Mouse (Mus musculus) hindbrain, postnatal 0 days (tissue): ENCODE results near the gene Slc4a4. TPM values are rescaled to one million over a fixed set of nuclear protein-coding genes. Genes with fewer than 3 reads are reported as not detected.
A peak's percentile ranks its signal among the peaks of the same experiment; 100 is the strongest.

Experiments used
- ATAC-seq: fragments of 200-750 bp; cut with Nextera tagmentation; 2 replicates; pipeline ENCODE4 v1.8.0; 2017; ENCODE audit warnings: mild to moderate bottlenecking, moderate TSS enrichment, moderate library complexity
- DNase-seq: peaks from one replicate; pipeline ENCODE4 v3.0.0-alpha.2; 2015; ENCODE audit warnings: low spot score
- H3K27ac ChIP-seq: fragments of 300-500 bp; sonication (generic); 2 replicates; pipeline ENCODE4 v1.5.1; 2014; ENCODE audit warnings: mild to moderate bottlenecking
- H3K27me3 ChIP-seq: fragments of 300-500 bp; sonication (generic); 2 replicates; pipeline ENCODE4 v1.6.1; 2014; ENCODE audit warnings: low read length, mixed read lengths; ENCODE audit not compliant: insufficient read depth
- H3K36me3 ChIP-seq: fragments of 300-500 bp; sonication (generic); 2 replicates; pipeline ENCODE4 v1.6.1; 2014; ENCODE audit warnings: low read length, mixed read lengths; ENCODE audit not compliant: insufficient read depth
- H3K4me1 ChIP-seq: fragments of 300-500 bp; sonication (generic); 2 replicates; pipeline ENCODE4 v1.6.1; 2014; ENCODE audit warnings: antibody characterized with exemption, low read length, mixed read lengths; ENCODE audit not compliant: insufficient read depth
- H3K4me2 ChIP-seq: fragments of 300-500 bp; sonication (generic); 2 replicates; pipeline ENCODE4 v1.6.1; 2014; ENCODE audit warnings: low read depth, mild to moderate bottlenecking, low read length, moderate library complexity, mixed read lengths
- H3K4me3 ChIP-seq: fragments of 300-500 bp; sonication (generic); 2 replicates; pipeline ENCODE4 v1.5.1; 2014; ENCODE audit warnings: low read length
- H3K9ac ChIP-seq: fragments of 300-500 bp; sonication (generic); replicated peaks from 2 replicates; pipeline ENCODE4 v1.6.1; 2014; ENCODE audit warnings: mild to moderate bottlenecking, low read length, moderate library complexity, mixed read lengths
- H3K9me3 ChIP-seq: fragments of 300-500 bp; sonication (generic); 2 replicates; pipeline ENCODE4 v1.6.1; 2016; ENCODE audit warnings: low read length, mixed read lengths
- CTCF ChIP-seq: IDR thresholded peaks from 2 replicates; pipeline ENCODE4 v1.5.1; 2016; ENCODE audit warnings: antibody characterized with exemption, control low read depth, low read depth
- WGBS: fragments of 180-500 bp; shearing (Covaris S2); extraction: QIAGEN DNeasy Blood & Tissue Kit; methylation state at CpG from one replicate; pipeline ENCODE4 v1.1.7; 2014; 5-methylcytosine and 5-hydroxymethylcytosine counted together
- polyA plus RNA-seq: library from polyadenylated mRNA; unstranded; fragments of >200 nt; fragmentation: Nextera tagmentation; extraction: Ambion mirVana; gene quantifications from 2 replicates; pipeline ENCODE4 v1.2.1, GENCODE M21; 2015
- total RNA-seq: library from RNA; depleted of rRNA; stranded (reverse); fragments of >200 nt; gene quantifications from 2 replicates; pipeline ENCODE4 v1.2.3, GENCODE M21; 2014

Gene Slc4a4
- total and polyA plus RNA-seq, 2 experiments from 2014 or later: 31.1 to 68.8 TPM

DNA sequence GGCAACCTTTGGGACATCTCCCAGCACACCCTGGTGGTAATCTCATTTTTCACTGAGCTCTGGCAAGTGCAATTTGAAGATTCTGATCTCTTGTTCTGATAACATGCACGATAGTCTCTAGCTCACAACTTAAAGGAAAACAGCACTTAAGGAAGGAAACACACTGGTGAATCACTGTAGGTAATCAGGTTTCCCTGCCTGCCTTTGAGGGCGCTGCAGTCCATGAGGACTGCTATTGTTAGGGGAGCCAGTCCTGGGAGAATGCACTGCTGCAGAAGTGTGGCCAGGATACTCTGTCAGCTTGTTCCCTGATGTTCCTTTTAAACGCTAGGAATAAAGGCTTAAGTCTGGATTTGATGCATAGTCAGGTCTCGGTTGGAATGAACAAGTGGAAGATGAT lies 2.7 kb downstream of the Slc4a4 start:
- TF ChIP-seq CTCF: peak; percentile 57
- Histone ChIP-seq H3K4me3 (peak overlapping the region; percentile 81), H3K27ac (no peak overlapping the region), H3K4me2 (peak overlapping the region; percentile 89), H3K4me1 (no peaks in the 10 kb centered on the region), H3K9me3 (no peaks in the 10 kb centered on the region), H3K27me3 (0 out of 2 replicates have a peak, but pooled peaks cover 6% of the 10 kb centered on the region), H3K36me3 (no peaks in the 10 kb centered on the region), H3K9ac (no peak overlapping the region)
- ATAC-seq: no peak
- 19% methylated on average over 4 of the region's 4 CpGs for WGBS
- DNase-seq: peak; percentile 52

DNA sequence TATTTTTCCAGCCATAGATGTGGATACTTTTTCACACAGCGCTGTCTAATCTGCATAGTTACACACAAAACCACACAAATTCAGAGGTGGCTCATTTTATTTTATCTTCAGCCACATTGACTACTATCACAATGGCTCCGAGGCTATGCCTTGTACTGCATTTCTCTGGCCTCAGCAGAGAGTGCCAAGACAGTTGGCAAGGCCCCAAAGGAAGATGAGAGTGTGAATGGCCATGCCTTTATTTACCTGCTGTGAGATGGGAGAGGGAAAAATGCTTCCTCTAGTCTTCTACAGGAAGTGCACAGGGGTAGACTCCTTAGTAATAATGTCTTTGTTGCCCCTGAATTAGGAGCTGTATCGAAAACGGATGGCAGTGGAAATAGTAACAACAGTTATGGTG lies 3.5 kb downstream of the Slc4a4 start:
- ATAC-seq (no peak), DNase-seq (no peak)
- Histone ChIP-seq H3K4me2 (no peak overlapping the region; the same call in 1 of the 2 replicates), H3K9me3 (no peaks in the 10 kb centered on the region), H3K9ac (no peak overlapping the region), H3K4me3 (no peak overlapping the region), H3K27ac (no peak overlapping the region), H3K4me1 (no peaks in the 10 kb centered on the region), H3K27me3 (0 out of 2 replicates have a peak, but pooled peaks cover 6% of the 10 kb centered on the region), H3K36me3 (no peaks in the 10 kb centered on the region)
- TF ChIP-seq CTCF: no peak
- 63% methylated on average over 4 of the region's 4 CpGs for WGBS

DNA sequence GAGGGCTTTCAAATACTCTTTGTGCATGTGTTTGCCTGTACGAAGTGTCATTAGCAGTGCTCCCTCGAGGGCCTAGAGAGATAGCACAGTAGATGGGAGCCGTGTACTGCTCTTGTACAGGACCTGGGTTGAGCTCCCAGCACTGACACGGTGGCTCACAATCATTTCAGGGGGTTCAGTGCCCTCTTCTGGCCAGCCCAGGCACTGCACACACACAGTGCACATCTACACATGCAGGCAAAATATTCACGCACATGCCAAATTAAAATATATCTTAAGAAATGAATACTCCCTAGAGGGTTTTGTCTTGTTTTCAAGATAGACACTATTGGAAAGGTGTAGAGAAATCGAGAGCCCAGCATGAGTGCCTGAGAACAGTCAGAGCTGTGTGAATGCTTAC lies 10.0 kb downstream of the Slc4a4 start:
- Histone ChIP-seq H3K9ac (no peak overlapping the region), H3K27me3 (no peaks in the 10 kb centered on the region), H3K27ac (no peak overlapping the region), H3K4me3 (no peak overlapping the region), H3K9me3 (peaks cover 3% of the 10 kb centered on the region; the same call in 1 of the 2 replicates), H3K4me2 (no peak overlapping the region), H3K4me1 (no peaks in the 10 kb centered on the region), H3K36me3 (no peaks in the 10 kb centered on the region)
- WGBS: 90% methylated on average over 6 of the region's 6 CpGs
- ATAC-seq (no peak), DNase-seq (no peak)
- TF ChIP-seq CTCF: no peak

DNA sequence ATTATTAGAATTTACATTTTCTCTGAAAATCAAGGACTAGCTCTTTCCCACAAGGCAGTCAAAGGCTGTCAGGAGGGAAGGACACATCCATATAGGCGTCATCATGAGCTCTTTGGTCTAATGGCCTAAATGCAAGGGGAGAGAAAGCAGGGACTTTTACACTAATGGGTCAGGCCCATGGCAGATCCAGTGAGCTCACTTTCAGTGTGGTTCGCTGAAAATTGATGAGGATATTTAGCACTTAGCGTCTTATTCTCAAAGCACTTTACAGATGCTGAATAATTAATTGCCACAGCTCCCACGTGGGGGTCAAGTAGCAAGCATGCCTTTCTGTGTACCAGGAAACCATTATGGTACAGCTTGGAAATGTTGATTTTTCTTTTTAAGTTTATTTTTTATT lies 16.5 kb downstream of the Slc4a4 start:
- 43% methylated on average over 4 of the region's 4 CpGs for WGBS
- no peaks in the 10 kb centered on the region for H3K36me3 ChIP-seq
- H3K4me2 ChIP-seq: no peak overlapping the region
- H3K9ac ChIP-seq: no peak overlapping the region
- no peak for DNase-seq
- TF ChIP-seq CTCF: no peak
- no peak overlapping the region for H3K4me3 ChIP-seq
- H3K4me1 ChIP-seq: no peaks in the 10 kb centered on the region
- no peaks in the 10 kb centered on the region for H3K9me3 ChIP-seq
- no peaks in the 10 kb centered on the region for H3K27me3 ChIP-seq
- H3K27ac ChIP-seq: no peak overlapping the region
- no peak for ATAC-seq

DNA sequence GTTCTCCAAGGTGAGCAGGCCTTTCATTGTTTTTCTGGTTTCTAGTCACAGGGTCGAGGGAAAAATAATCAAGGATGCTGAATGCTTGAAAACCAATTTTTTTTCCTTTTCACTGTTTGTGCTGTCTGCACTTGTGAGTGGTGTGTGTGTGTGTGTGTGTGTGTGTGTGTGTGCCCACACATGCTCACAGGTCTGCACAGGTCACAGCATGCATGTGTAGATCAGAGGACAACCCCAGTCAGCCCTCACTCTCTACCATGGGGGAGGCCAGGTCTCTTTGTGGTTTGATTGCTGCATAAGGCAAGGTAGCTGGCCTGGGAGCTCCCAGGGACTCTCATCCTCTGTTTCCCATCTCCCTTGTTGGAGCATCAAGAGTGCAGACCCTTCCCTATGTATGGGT lies 16.9 kb downstream of the Slc4a4 start:
- Histone ChIP-seq H3K27me3 (no peaks in the 10 kb centered on the region), H3K4me3 (no peak overlapping the region), H3K9me3 (no peaks in the 10 kb centered on the region), H3K36me3 (no peaks in the 10 kb centered on the region), H3K4me1 (no peaks in the 10 kb centered on the region), H3K4me2 (no peak overlapping the region), H3K27ac (no peak overlapping the region), H3K9ac (no peak overlapping the region)
- ATAC-seq: no peak
- WGBS: 66% methylated on average over 1 of the region's 1 CpGs
- TF ChIP-seq CTCF: no peak
- DNase-seq: no peak

DNA sequence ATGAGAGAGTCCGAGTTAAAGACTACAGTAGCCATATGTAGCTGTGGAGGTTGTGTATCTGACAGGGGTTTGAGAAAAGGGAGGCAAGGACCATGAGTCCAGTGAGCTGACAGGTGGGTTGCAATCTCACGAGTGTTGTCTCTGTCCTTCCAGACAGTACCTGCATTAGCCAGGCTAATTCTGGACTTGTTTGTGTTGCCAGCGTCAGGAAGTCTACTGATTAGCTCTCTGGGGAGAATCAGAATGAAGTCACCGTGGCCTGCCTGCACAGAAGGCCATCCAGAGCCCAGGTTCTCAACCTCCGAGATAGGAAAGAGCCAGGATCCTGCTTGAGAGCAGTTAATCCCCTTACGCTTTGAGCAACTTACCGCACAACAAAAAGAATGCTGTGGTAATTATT lies 18.2 kb downstream of the Slc4a4 start:
- Histone ChIP-seq H3K36me3 (no peaks in the 10 kb centered on the region), H3K4me2 (no peak overlapping the region), H3K27me3 (no peaks in the 10 kb centered on the region), H3K27ac (no peak overlapping the region), H3K9ac (no peak overlapping the region), H3K4me3 (no peak overlapping the region), H3K9me3 (no peaks in the 10 kb centered on the region), H3K4me1 (no peaks in the 10 kb centered on the region)
- 84% methylated on average over 7 of the region's 7 CpGs for WGBS
- no peak for TF ChIP-seq CTCF
- no peak for ATAC-seq
- DNase-seq: no peak

DNA sequence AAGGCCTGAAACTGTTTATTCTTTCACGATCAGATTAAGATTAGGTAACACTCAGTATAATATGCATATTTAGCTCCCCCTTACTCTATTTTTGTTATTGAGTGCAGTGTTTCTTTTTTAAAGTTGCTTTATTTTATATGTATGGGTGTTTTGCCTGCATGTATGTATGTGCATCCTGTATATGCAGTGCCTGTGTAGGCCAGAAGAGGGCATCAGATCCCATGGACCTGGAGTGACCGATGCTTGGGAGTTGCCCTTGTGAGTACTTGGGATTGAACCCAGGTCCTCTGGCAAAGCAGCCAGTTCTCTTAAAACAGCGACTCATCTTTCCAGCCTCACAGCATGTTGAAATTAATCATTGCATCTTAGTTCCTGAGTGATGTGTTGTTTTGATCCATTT lies 21.0 kb downstream of the Slc4a4 start:
- no peaks in the 10 kb centered on the region for H3K36me3 ChIP-seq
- H3K4me1 ChIP-seq: no peaks in the 10 kb centered on the region
- ATAC-seq (no peak), DNase-seq (no peak)
- no peak overlapping the region for H3K27ac ChIP-seq
- H3K4me2 ChIP-seq: no peak overlapping the region
- H3K9ac ChIP-seq: no peak overlapping the region
- H3K27me3 ChIP-seq: no peaks in the 10 kb centered on the region
- peak; percentile 28; the same call in 1 of the 2 replicates for TF ChIP-seq CTCF
- H3K4me3 ChIP-seq: no peak overlapping the region
- H3K9me3 ChIP-seq: no peaks in the 10 kb centered on the region
- WGBS: 92% methylated on average over 3 of the region's 3 CpGs
